Mouse (Mus musculus) mesoderm, embryonic 11.5 days (tissue): ENCODE data around the gene Ribc2.

ENCODE experiments used
- DNase-seq: peaks from one replicate; pipeline ENCODE4 v3.0.0-alpha.2; 2012; ENCODE audit warnings: low read depth, low spot score

Ribc2 gene

DNA sequence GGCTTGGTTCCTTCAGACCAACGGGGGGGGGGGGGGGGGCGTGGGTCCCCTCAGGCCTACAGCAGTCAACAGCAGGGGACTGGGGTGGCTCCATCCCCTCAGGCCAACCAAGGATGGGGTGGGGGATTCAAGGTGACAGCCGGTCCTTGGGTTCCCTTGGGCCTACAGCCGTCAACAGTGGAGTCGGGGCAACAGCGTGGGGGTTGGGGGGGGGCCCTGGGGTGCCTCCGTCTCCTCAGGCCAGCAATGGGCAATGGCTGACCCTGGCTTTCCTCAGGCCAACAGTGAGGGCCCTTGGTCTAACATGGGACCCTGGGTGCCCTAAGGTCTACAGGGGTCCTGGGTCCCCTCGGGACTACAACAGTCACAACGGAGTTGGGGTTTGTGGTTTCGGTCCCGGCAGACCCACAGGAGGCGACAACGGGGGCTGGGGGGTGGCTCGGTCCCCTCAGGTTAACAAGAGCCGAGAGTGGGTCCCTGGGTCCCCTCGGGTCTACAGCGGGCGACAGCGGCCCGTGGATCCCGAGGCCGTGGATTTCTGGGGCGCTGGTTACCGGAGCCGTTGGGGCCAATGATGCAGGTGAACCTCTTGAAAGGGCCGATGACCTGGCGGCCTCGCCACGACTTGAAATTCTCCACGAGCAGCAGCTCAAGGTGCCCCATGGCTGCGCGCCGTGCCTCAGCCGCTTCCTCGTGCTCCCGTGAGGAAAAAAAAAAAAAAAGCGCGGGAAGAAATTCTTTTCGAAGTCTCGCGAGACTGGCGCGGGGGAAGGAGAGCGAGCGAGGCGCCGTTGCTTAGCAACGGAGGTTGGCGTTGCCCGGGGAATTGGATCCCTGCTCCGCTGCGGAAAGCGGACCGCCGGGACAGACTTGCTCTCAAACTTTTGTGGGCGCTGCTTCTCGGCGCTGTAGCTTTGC, at the start of gene Ribc2, which contains the start of gene Smc1b:
Ribc2 (plus strand) TSS at position 804 of the 918 bp plus-strand sequence.
Smc1b (minus strand) TSS at position 690 of the 918 bp plus-strand sequence.
- peak; percentile 92 for DNase-seq

DNA sequence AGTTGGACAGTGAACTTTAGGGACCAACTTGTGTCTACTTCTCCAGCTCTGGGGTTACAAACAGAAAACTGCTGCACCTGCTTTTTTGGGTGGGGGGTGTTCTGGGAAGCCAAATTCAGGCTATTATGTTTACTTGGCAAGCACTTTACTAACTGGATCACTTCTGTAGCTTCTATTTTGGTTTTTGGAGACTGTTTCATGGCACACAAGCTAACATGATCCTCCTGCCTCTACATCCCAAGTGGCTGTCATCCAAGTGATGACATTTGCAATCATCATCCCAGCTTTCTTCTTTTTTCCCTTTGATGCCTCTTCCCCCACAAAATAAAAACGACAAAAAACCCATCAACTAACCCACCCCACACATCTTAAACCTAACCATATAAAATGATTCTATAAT, 46.2 kb upstream of the Ribc2 start:
- DNase-seq: no peak

DNA sequence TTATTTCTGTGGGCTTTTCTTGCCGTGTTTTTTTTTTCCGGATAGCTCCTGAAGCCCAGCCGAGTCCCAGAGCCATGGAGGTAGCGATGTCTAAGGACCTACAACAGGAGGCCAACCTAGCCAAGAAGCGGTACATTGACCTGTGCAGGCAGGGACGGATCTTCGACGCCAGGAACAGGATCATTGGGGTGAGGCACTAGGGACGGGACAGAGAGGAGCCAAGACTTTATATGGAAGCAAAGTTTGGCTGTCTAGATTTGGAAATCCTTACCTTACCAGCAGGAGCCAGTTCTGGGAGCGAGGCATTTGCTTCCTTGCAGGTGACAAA, 279 bp downstream of the Ribc2 start:
- no peak for DNase-seq

DNA sequence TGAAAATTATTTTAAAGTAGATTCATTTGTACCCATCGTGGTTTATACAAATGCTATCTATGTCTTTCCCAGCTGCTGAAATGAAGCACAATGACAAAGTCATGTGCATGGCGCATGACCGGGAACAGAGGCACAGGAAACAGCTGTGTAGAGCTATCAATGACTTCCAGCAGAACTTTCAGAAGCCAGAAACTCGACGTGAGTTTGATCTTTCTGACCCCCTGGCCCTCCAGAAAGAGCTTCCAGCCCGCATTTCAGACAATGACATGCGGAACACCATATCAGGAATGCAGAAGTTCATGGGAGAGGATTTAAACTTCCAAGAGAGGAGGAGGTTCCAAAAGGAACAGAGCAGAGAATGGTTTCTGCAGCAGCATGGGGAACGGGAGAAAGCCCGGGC, 3.3 kb downstream of the Ribc2 start:
- DNase-seq: peak; percentile 13

DNA sequence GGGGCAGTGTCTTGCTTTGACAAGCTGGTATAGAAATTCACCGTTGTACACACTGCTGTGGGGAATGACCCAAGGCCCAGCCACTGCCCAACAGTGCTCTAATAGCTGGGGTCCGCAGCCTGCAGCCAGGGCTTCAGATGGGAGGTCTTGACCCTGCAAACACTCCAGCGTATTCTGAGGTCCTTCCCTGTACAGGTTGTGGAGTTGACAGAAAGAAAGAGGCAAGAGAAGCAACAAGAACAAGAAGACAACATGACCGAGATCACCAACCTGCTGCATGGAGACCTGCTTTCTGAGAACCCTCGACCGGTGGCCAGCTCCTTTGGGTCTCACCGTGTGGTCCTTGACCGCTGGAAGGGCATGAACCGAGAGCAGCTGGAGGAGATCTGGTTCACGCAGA, 9.4 kb downstream of the Ribc2 start:
- no peak for DNase-seq

DNA sequence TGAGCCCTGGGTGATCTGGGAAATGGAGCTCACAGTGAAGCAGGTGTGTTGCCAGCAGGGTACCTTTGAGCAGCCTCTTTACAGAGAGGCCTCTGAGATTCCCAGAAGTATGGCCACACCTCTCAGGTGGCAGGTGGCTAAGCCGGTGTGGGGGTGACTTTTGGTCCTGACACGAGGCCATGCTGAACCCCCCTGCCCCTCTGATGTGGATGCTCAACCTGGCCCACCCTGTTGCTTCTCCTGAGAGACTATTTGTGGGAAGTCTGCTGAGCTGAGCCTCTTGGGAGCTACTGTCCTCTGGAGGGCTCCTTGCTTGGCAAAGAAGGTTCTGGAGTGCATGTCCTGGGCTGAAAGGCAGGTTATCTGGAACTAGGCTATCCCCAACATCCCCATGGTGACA, 10.6 kb downstream of the Ribc2 start:
- no peak for DNase-seq

DNA sequence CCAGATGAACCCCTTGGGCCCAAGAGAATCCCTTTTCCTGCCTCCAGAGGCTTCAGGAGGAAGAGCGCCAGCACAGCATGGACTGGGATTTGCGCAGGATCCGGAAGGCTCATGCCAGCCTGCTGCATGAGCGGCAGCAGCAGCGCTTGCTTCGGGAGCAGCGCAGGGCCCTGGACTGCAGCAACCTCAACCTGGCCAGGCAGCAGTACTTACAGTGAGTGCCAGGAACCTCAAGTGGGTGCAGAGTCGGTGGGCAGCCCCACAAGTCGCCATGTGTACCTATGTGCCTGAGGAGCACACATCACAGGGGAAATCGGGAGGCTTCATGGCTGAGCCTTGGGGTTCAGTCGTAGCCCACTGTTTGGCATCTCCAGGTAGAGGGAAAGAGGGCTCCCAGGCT, 11.3 kb downstream of the Ribc2 start:
- DNase-seq: no peak

DNA sequence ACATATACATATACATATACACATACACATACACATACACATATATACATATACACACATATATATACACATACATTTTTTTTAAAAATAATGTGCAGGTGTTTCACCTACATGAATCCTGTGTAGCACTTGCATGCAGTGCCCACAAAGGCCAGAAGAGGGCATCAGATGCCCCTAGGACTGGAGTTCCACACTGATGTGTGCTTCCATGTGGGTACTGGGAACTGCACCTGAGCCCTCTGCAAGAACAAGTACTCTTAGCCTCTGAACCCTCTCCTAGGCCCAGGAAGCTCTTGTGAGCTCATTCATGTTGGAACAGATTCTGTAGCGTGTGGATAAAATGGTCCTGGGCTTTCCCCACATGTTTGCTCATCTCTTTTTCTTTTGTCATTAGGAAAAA, 11.9 kb downstream of the Ribc2 start:
- no peak for DNase-seq

DNA sequence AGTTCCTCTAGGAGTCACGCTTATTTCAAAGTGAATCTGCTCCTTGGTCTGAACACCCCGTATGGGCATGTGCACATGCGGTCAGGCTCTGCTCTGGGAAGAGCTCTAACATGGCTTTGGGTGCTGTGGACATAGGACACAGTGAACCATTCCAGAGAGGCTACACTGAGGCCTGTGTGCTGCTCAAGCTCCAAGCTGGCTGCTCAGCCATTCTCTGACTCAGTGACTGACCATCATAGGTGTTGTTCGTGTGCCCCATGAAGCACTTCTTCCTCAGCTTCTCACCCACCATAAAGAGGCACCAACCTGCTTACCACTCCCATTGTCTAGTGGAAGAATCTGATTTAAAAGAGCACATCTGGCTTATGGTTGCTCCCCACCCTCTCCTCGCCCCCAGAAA, 12.4 kb downstream of the Ribc2 start:
- no peak for DNase-seq

DNA sequence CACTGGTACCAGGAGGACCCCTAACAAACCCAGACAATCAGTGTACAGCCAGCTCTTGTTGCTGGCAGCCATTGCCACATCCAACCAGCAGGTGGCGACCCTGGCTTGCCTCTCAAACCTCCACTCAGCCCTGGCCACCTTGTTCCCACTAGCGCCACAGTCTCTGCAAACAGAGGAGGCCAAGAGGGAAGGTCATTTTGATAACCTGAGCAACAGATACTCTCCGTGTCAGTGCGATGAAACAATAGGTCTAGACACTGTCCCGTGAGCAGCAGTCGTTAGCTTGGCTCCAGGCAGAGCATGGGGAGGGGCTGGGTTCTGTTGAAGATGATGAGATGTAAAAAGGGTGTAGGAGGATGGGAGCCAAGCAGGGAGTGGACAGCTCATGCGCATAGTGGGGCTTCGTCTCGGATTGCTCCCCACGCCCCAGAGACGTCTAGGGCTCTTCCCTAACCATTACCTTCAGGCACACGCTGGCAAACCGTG, 19.6 kb downstream of the Ribc2 start:
- DNase-seq: peak; percentile 84

DNA sequence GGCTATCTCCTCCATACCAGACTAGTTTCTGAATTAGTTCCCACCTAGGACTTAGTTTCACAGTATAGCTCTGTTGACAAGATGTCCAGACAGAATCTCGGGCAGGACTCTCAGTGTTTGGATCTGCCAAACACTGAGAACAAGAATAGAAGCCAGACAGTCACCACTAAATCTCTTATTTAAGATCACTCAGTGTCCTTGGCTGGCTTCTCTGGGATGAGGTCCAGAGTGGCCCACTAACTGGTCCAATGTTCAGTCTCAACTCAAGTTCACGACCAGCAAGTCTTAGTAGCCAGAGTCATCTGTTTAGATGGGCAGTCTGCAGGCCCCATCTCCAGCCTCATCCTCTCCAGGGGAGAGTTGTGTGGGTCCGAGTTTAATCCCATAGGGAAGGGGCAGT, 20.7 kb downstream of the Ribc2 start:
- no peak for DNase-seq

DNA sequence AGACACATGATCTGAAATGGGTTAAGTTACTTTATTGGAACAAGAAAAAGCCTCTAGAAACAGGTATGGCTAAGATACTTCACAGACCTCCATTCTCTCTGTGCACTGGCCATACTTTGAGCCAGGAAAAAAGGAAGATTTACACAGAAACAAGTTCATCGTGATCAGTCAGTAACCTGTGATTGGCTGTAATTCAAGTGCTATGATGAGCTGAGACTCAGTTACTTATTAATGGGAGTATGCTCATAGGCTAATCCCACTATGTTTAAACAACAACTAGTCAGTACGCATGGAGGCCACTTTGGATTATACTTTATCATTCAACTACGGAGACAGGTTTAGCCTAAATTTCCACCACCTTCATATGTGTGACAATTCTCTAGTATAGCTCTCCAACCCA, 22.2 kb downstream of the Ribc2 start:
- no peak for DNase-seq

DNA sequence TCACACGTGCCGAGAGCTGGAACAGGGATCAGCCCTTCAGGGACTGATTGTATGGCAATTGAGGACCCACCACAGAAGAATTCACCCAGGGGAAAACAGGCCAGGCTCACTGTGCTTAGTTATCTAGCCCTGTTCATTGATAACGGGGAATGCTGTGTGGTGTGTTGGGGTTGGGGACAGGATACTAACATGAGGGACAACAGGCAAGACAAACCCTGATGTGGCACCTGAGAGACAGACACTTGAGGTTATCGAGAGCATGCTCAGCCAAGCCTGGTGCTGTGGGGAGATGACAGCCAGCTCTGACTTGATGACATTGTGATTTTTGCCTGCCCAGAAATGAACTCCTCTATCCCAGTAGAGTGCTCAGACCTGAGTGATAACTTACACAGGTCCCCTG, 24.3 kb downstream of the Ribc2 start:
- no peak for DNase-seq

DNA sequence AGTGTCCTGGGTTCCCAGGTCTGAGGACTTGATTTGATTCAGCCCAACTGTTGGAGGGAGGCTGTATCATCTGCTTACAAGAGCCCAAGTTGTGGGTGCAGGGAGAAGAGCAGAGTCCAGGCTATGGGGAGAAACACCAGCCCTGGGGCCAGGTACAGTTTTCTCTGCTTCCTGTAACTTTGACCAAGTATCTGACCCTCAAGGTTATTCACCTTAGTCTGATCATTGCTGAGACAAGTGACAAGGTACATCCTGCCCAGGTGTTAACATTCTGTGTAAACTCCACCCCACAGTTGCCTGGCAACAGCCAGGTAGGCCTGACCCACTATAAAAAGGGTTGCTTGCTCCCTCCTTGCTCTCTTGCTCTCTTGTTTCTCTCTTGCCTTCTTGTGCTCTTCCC, 29.5 kb downstream of the Ribc2 start:
- DNase-seq: no peak

DNA sequence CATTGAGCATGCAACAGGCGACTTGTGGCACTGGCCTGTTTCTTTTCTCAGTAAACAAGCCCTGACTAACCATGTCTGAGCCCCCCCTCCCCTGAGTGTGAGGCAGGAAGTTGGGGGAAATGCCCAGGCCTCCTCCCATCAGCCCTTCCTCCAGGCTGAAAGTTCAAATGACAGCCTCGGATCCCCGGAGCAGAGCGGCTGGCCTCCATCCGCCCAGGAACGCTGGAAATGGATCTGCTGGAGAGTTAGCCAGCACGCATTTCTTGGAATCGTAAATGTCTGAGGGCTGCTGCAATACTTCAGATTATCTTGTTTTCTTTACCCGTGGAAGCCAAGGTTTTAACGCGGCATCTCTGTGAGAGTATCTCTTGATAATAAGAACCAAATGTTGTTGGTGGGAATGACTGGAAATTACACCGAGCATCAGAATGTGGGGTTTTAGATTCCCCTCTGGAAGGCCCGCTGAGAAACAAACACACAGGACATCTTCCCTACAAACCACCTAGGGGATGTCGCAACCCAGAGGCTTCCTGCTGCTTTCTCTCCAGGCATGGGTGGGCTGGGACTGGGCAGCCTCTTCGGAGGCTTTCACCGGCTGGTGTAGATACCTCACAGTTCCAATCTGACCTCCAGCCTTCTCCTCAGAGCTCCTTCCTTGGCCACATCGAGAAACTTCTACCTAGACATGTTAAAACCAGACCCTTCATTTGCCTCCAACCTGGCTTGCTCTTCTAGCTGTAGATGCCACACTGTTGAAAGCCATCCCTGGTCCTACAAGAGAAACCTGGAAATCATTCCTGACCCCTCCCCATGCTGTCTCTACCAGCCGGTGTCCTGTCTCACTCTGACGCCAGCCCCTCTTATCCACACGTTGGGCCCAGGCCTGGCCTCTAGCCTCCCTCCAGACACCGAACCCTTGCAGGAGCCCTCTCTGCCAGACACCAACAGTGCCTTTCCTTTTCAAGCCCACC, 31.1 kb downstream of the Ribc2 start:
- DNase-seq: no peak

DNA sequence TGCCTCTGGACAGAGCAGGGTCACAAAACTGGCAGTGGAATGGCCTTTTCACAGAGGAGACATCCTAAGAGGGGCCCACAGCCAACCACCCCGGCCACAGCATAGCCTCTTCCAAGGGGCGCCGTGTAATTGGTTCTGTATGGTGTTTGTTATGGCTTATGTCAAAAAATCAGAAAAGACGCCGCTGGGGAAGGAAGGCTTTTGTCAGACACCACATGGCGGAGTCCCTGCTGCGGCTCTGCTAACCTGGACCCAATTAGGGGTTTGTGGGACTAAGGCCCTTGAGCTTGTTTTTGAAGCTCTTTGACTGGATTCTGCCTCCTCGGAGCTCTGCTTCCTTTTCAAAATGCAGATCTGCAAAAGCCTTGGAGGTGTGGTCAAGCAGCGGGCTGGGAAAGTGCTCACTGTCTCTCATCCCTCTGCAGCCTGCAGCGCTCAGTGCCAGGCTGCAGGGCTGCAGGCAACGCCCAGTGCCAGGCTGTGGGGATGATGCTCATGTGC, 34.6 kb downstream of the Ribc2 start:
- DNase-seq: peak; percentile 53

DNA sequence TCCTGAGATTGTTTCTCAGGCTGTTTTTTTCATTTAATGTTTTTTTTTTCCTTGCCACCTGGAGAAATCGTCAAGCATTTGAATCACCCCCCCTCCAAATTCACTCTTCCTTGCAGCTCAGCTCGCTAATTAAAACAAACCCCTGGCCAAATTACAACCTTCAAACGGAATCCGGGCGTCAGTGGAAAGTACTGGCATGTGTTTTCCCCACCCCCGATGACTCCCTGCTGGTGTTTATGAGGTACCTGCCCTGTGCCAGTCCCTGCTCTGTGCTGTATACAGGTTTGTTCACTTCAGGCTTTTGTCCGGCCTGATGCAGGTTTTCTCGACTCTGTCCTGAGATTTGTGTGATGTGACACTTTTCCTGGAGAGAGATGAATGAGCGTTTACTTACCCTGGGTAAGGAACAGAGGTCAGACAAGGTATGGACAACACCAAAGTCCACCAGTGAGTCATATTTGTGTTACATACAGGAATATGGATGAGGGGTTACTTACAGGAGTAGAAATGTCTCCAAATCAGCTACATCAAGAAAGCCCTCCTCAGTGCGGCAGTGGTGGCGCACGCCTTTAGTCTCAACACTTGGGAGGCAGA, 35.3 kb downstream of the Ribc2 start:
- no peak for DNase-seq

DNA sequence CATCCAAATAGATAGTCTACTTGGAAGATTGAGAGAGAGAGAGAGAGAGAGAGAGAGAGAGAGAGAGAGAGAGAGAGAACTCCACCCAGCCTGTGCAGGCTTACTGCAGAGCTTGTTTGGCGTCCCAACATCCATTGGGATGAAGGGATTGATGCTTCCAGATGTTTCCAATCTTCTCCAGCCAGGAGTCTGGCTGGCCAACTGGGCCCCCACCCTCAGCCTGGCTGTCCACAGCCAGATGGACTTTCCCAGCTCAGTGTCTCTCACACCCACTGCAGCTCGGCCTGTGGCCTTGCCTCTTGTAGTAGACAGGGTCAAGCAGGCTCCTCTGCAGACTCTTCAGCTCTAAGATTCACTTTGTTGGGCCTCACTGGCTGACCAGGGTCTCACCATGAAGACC, 40.2 kb downstream of the Ribc2 start:
- no peak for DNase-seq

DNA sequence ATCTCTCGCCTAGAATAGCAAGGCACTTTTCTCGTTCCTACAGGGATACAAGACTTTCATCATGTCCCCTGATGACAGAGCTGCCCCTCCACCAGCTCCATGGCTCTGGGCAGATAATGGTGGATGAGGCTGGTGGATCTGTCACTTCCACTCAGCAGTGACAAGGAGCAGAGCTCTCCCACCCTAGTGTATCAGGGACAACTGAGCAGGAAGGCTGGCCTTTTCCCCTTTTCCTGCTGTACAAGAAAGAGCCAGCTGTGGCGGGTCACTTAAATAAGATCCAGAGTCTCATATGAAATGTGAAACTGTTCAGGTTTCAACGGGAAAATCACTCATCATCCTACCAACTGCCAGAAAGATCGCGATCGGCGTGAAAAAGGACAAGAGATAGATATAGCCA, 41.5 kb downstream of the Ribc2 start:
- no peak for DNase-seq

DNA sequence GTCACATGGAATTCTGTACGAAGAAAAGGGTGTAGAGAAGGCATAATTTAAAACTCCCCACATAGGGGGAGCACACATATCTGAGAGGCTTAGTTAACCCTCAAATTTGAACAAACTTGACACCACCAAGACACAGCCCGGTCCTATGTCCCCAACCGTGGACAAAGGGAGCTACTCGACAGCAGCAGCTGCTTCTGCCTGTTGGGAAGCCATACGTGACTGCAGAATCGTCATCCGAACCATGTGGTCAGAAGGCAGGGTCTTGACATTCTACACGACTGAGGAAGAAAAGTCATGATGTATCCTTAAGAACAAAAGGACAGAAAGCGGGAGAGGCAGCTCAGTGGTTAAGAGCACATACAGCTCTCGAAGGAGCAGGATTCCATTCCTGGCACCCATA, 42.2 kb downstream of the Ribc2 start:
- no peak for DNase-seq

DNA sequence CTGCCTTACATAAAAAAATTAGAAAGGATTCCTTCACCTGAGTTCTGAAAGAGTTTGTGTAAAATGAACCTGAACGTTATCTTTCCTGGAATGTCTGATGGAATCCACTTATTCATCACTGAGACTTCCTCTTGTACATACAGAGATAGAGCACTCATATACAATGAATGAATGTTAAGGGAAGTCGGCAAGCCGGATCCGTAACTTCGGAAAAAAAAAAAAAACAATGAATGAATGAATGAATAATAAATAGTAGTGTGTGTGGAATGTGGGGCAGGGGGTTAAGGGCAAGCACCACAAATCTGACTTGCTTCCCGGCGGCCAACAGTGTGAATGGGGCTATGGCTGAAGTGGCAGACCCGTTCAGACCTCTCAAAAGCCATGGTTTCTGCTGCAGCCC, 45.7 kb downstream of the Ribc2 start:
- peak; percentile 99 for DNase-seq

DNA sequence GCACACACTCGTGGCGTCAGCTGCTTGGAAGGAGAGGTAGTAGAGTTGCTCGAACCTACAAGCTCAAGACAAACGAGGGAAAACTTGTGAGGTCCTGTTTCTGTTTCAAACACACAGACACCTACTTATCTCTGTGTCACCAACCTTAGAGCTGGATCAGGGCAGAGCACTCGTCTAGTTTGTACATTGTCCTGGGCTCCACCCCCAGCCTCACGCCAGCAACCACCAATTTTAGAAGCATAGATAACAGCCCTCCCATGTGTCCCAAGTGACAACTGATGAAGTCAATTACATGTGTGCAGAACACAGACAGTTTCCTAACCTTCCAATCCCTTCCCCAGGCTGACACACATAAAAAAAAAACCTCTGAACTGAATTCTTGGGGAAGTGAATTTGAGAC, 46.3 kb downstream of the Ribc2 start:
- no peak for DNase-seq
